Mouse (Mus musculus): ENCODE data around the gene Usp42. TPM values are rescaled to one million over a fixed set of nuclear protein-coding genes. Genes with fewer than 3 reads are reported as not detected.

Gene Usp42
- total RNA-seq, 2 experiments from 2014 or later, result 5.3 to 6.1 TPM

GRCm38 (mm10) chr5:143706822-143707200, 25.3 kb downstream of the Usp42 start:
- no peak for DNase-seq
- Histone ChIP-seq H3K27ac (no peak overlapping the region), H3K4me3 (no peak overlapping the region)
- intact Hi-C loops (cut with DNase I), result no loop called here
- no peak for TF ChIP-seq CTCF (IDR thresholded peaks at IDR 0.05)

GRCm38 (mm10) chr5:143706030-143706821, 25.9 kb downstream of the Usp42 start:
- TF ChIP-seq CTCF (IDR thresholded peaks at IDR 0.05), result no peak
- intact Hi-C loops (cut with DNase I), result no loop called here
- Histone ChIP-seq H3K27ac (peak overlapping the region; percentile 70), H3K4me3 (no peak overlapping the region)
- DNase-seq, result no peak

GRCm38 (mm10) chr5:143705659-143705982, 26.5 kb downstream of the Usp42 start:
- TF ChIP-seq CTCF (IDR thresholded peaks at IDR 0.05), result no peak
- intact Hi-C loops (cut with DNase I), result no loop called here
- DNase-seq, result no peak
- Histone ChIP-seq H3K4me3 (peak overlapping the region; percentile 36), H3K27ac (peak overlapping the region; percentile 70)

- peak; percentile 46 for DNase-seq
- intact Hi-C loops (cut with DNase I), result no loop called here
- TF ChIP-seq CTCF (IDR thresholded peaks at IDR 0.05), result no peak
- H3K27ac ChIP-seq, result peak overlapping the region; percentile 70
- peak overlapping the region; percentile 36 for H3K4me3 ChIP-seq
Measured at GRCm38 (mm10) chr5:143704875-143705658, 27.0 kb downstream of the Usp42 start.

GRCm38 (mm10) chr5:143701074-143701473, 31.0 kb downstream of the Usp42 start:
- intact Hi-C loops (cut with DNase I), result no loop called here
- TF ChIP-seq CTCF (IDR thresholded peaks at IDR 0.05), result no peak
- Histone ChIP-seq H3K4me3 (no peak overlapping the region), H3K27ac (no peak overlapping the region)
- no peak for DNase-seq

- DNase-seq, result no peak
- Histone ChIP-seq H3K27ac (no peak overlapping the region), H3K4me3 (no peak overlapping the region)
- TF ChIP-seq CTCF (IDR thresholded peaks at IDR 0.05), result no peak
- intact Hi-C loops (cut with DNase I), result no loop called here
Measured at GRCm38 (mm10) chr5:143700247-143700646, 31.8 kb downstream of the Usp42 start.

- DNase-seq, result no peak
- intact Hi-C loops (cut with DNase I), result loop anchor here (5.0 kb wide), 1 partner anchor 76 kb away; the partner anchor contains the start of gene Cyth3
- no peak for TF ChIP-seq CTCF (IDR thresholded peaks at IDR 0.05)
- Histone ChIP-seq H3K4me3 (no peak overlapping the region), H3K27ac (no peak overlapping the region)
Measured at GRCm38 (mm10) chr5:143698454-143698853, 33.6 kb downstream of the Usp42 start.

- Histone ChIP-seq H3K4me3 (no peak overlapping the region), H3K27ac (no peak overlapping the region)
- peak; percentile 52 for TF ChIP-seq CTCF (IDR thresholded peaks at IDR 0.05)
- DNase-seq, result peak; percentile 48
- intact Hi-C loops (cut with DNase I), result loop anchor here (5.0 kb wide), 1 partner anchor 74 kb away; the partner anchor contains the start of gene Cyth3
Measured at GRCm38 (mm10) chr5:143696323-143696722, 35.8 kb downstream of the Usp42 start.

DNA sequence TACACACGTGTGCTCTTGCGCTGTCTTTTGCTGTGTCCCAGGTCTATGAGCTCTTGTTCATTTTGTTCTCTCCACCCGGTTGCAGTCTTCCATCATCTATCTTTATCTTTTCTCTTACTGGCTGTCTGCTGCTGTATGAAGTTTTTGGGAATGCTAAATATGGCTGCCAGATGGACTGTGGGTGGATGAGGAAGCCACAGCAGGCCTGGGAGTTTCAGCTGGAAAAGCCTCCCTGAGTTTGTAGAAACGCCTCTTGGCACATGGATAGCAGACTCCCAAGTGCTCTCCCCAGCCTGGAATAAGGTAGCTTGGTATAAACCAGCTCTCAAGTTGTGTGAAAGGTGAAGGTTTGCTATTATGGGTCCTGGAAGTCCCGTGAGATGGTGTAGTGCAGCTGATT, 41.2 kb downstream of the Usp42 start:
- H3K27ac ChIP-seq, result no peak overlapping the region
- no peak for DNase-seq
- no peak overlapping the region for H3K4me3 ChIP-seq
- intact Hi-C loops (cut with DNase I), result no loop called here
- TF ChIP-seq CTCF (IDR thresholded peaks at IDR 0.05), result no peak

DNA sequence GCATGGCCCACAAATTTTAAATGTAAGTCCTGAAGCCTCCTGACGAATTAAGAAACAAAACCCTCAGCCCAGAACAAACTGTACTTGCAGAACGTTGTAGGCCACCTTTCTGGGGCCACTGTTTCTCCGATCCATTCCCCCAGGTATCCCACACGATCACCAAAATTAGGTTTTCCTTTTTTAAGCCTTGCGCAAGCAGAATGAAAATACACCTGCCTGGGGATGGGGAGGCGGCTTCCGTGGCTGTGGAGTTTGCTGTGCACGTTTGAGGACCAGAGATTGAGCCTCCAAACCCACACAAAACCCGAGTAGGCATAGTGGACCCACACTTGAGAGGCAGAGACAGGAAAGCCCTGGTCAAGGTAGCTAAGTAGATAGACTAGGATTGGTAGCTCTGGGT, 41.7 kb downstream of the Usp42 start:
- H3K27ac ChIP-seq, result no peak overlapping the region
- H3K4me3 ChIP-seq, result no peak overlapping the region
- no peak for TF ChIP-seq CTCF (IDR thresholded peaks at IDR 0.05)
- DNase-seq, result no peak
- intact Hi-C loops (cut with DNase I), result no loop called here

DNA sequence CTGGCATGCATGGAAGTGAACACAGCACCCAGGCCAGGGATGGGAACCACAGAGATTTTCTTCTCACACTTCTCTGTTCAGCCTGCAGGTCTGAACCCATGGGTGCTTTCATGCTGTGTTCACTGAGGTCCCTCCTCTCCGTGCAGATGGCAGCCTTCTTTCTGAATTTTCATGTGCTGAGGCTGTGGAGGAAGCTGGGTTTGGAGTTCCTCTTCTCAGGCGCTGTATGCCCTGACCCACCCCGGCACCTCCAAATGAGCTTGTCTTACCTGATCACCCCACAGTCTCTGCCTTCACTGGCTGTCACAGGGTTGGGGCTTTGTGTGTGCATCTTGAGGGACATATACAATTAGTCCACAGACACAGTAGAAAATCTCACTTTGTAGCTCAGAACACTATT, 44.5 kb downstream of the Usp42 start:
- no peak for TF ChIP-seq CTCF (IDR thresholded peaks at IDR 0.05)
- intact Hi-C loops (cut with DNase I), result no loop called here
- Histone ChIP-seq H3K4me3 (no peak overlapping the region), H3K27ac (no peak overlapping the region)
- no peak for DNase-seq

- no peak for DNase-seq
- TF ChIP-seq CTCF (IDR thresholded peaks at IDR 0.05), result no peak
- intact Hi-C loops (cut with DNase I), result no loop called here
- Histone ChIP-seq H3K27ac (no peak overlapping the region), H3K4me3 (no peak overlapping the region)
Measured at GRCm38 (mm10) chr5:143686456-143686855, 45.6 kb downstream of the Usp42 start.

DNA sequence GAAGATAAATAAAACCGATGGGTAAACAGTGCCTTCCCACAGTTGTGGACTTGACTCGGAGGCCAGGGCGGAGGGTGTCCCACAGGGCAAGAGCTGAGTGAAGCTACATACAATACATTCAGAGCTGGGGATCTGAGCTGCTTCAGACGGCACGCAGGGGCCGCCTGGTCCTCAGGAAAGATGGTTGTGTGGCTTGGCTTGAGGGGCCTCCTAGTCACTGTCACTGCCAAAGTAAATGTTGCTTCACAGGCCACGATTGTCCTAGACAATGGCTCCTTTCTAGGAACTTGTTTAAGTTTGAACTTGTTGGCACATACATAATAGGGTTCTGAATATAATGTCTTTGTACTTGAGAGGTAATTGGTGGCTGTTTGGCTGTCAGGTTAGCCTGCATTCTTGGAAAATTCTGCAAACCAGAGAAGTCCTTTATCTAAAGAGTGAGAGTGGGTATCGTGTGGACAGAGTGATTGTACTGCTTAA, 47.1 kb downstream of the Usp42 start:
- intact Hi-C loops (cut with DNase I), result no loop called here
- no peak for TF ChIP-seq CTCF (IDR thresholded peaks at IDR 0.05)
- Histone ChIP-seq H3K4me3 (no peak overlapping the region), H3K27ac (no peak overlapping the region)
- no peak for DNase-seq

Measured in gastrocnemius, adult 2 months (tissue).